Mouse (Mus musculus): ENCODE data around the gene Clstn2.

DNA sequence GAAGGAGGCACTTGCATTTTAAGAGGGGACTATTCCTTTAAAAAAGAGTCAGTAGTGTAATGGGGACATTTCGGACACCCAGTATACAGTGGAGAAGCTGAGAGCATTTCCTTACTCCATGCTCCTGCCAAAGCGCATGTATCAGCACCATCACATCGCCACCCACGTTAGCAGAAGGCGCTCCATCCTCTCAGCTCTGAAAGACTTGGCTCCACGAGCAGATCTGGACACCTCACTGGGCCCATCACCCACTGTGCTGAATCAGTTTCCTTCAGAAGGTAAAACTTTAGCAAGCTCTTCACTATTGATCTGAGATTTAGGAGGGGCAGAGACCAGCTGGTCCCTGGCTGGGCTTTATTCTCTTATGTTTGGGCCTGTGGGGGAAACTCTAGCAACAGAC is 469.9 kb downstream of the Clstn2 start:
- TF ChIP-seq MYB (IDR thresholded peaks at IDR 0.05; ENCODE audit: low read depth, low read length) (no peak), ZMIZ1 (IDR thresholded peaks at IDR 0.05; ENCODE audit: low read depth, low read length) (no peak), EP300 (IDR thresholded peaks at IDR 0.05; ENCODE audit: low read depth in 1 of 2, low read length in 2 of 2) (no peak), CHD2 (IDR thresholded peaks at IDR 0.05; ENCODE audit: low read length) (no peak), POLR2A (IDR thresholded peaks at IDR 0.05; ENCODE audit: control insufficient read depth in 1 of 2, insufficient read depth in 1 of 2, low read depth in 1 of 2, low read length in 2 of 2, poor library complexity in 1 of 2) (no peak), SIN3A (IDR thresholded peaks at IDR 0.05; ENCODE audit: low read length) (no peak), CTCF (IDR thresholded peaks at IDR 0.05 in 2 of 3, conservative IDR thresholded peaks at IDR 0.05 in 1 of 3; ENCODE audit: control insufficient read depth in 1 of 3, insufficient read depth in 1 of 3, low read depth in 2 of 3, low read length in 3 of 3, poor library complexity in 1 of 3, severe bottlenecking in 1 of 3) (no peak), ELF1 (IDR thresholded peaks at IDR 0.05; ENCODE audit: low read depth, low read length) (no peak)
